Mouse (Mus musculus): ENCODE data around the gene Rnd1.

- no peak for TF ChIP-seq CTCF (IDR thresholded peaks at IDR 0.05; ENCODE audit: extremely low read depth, insufficient read depth, insufficient read length, insufficient replicate concordance)
- no peak for TF ChIP-seq POLR2A (IDR thresholded peaks at IDR 0.05; ENCODE audit: low read depth, low read length)
Observed at GRCm38 (mm10) chr15:98614971-98615370, 62.3 kb downstream of the Rnd1 start.
